Mouse (Mus musculus): ENCODE measurements around the gene B4galnt2.

DNA sequence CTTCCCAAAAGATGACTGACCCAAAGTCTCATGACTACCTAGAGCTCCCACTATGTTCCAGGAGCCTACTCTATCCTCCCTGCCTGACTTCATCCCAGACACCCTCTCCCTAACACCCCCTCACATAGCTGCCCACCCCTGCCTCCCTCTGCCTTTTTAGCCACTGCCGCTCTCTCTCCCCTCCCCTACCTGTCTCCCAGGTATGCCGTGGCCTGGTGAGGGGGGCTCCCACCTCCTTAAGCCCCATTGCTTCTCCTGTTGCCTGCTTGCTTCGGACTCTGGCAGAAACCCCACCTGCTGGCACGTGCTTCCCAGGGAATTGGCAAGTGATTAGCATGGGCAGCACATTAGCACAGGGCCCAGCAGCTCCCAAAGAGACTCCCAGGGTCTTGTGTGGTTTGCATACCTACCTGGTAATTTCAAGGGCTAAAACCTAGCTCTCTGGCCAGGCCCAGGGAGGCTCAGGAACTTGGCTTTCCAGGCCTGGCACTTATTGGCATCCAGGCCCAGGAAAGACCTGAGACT, 85.1 kb downstream of the B4galnt2 start:
- TF ChIP-seq CTCF (IDR thresholded peaks at IDR 0.05; ENCODE audit: borderline replicate concordance, extremely low read depth, insufficient read depth, insufficient read length): no peak
- TF ChIP-seq POLR2A (IDR thresholded peaks at IDR 0.05; ENCODE audit: borderline replicate concordance, extremely low read depth, insufficient read depth, insufficient read length, poor library complexity, severe bottlenecking): no peak
